Mouse (Mus musculus): ENCODE data around the gene Ntn5. TPM values are rescaled to one million over a fixed set of nuclear protein-coding genes. Genes with fewer than 3 reads are reported as not detected.

Gene Ntn5
- polyA plus RNA-seq, 1 experiment from 2014 or later = 0.18 TPM

GRCm38 (mm10) chr7:45639561-45640027 is 44.2 kb upstream of the Ntn5 start, which contains the start of gene Mamstr:
Mamstr (plus strand) TSS chr7:45639977.
- no peak within 1 kb of the TSS for H3K4me2 ChIP-seq (ENCODE audit: low read length)
- 0 out of 2 replicates have a peak, but pooled peaks cover 4% of the 10 kb centered on the region for H3K36me3 ChIP-seq (ENCODE audit: insufficient read depth, low read length)
- peaks cover 37% of the 10 kb centered on the region for H3K4me1 ChIP-seq (replicated peaks; ENCODE audit: insufficient read depth, low read length)
- no peak for ATAC-seq (replicated peaks; ENCODE audit: low FRiP score, low read depth)
- no peak for DNase-seq (ENCODE audit: low spot score)
- no peaks in the 10 kb centered on the region for H3K9me3 ChIP-seq (replicated peaks; ENCODE audit: low read length)
- H3K27me3 ChIP-seq (ENCODE audit: insufficient read depth, low read length) = no peaks in the 10 kb centered on the region
- peak within 1 kb of the TSS; percentile 8; the same call in 1 of the 2 replicates for H3K27ac ChIP-seq
- no peak for TF ChIP-seq CTCF (IDR thresholded peaks at IDR 0.05; ENCODE audit: low read depth)
- H3K9ac ChIP-seq (ENCODE audit: low read depth, low read length) = no peak within 1 kb of the TSS
- H3K4me3 ChIP-seq (replicated peaks; ENCODE audit: low read depth, low read length) = no peak within 1 kb of the TSS
- 29% methylated on average over 19 of the region's 19 CpGs for WGBS

- ATAC-seq (replicated peaks; ENCODE audit: low FRiP score, low read depth) = no peak
- no peak overlapping the region; the same call in 1 of the 2 replicates for H3K27ac ChIP-seq
- 0 out of 2 replicates have a peak, but pooled peaks cover 4% of the 10 kb centered on the region for H3K36me3 ChIP-seq (ENCODE audit: insufficient read depth, low read length)
- H3K4me3 ChIP-seq (replicated peaks; ENCODE audit: low read depth, low read length) = no peak overlapping the region
- WGBS = 59% methylated on average over 19 of the region's 19 CpGs
- no peak for TF ChIP-seq CTCF (IDR thresholded peaks at IDR 0.05; ENCODE audit: low read depth)
- no peak overlapping the region for H3K9ac ChIP-seq (ENCODE audit: low read depth, low read length)
- no peak for DNase-seq (ENCODE audit: low spot score)
- H3K27me3 ChIP-seq (ENCODE audit: insufficient read depth, low read length) = no peaks in the 10 kb centered on the region
- no peak overlapping the region for H3K4me2 ChIP-seq (ENCODE audit: low read length)
- peaks cover 37% of the 10 kb centered on the region for H3K4me1 ChIP-seq (replicated peaks; ENCODE audit: insufficient read depth, low read length)
- no peaks in the 10 kb centered on the region for H3K9me3 ChIP-seq (replicated peaks; ENCODE audit: low read length)
Observed at GRCm38 (mm10) chr7:45640191-45640957, 43.4 kb upstream of the Ntn5 start.

- Histone ChIP-seq H3K27me3 (ENCODE audit: insufficient read depth, low read length) (no peaks in the 10 kb centered on the region), H3K4me2 (ENCODE audit: low read length) (peak overlapping the region; percentile 67), H3K27ac (no peak overlapping the region), H3K4me1 (replicated peaks; ENCODE audit: insufficient read depth, low read length) (peaks cover 37% of the 10 kb centered on the region), H3K9ac (ENCODE audit: low read depth, low read length) (no peak overlapping the region), H3K4me3 (replicated peaks; ENCODE audit: low read depth, low read length) (0 out of 2 replicates have a peak overlapping the region, but pooled peaks have one; percentile 4), H3K9me3 (replicated peaks; ENCODE audit: low read length) (no peaks in the 10 kb centered on the region), H3K36me3 (ENCODE audit: insufficient read depth, low read length) (0 out of 2 replicates have a peak, but pooled peaks cover 3% of the 10 kb centered on the region)
- no peak for ATAC-seq (replicated peaks; ENCODE audit: low FRiP score, low read depth)
- no peak for TF ChIP-seq CTCF (IDR thresholded peaks at IDR 0.05; ENCODE audit: low read depth)
- peak; percentile 66 for DNase-seq (ENCODE audit: low spot score)
- WGBS = 56% methylated on average over 13 of the region's 17 CpGs
Observed at GRCm38 (mm10) chr7:45641391-45642040, 42.3 kb upstream of the Ntn5 start.

- no peaks in the 10 kb centered on the region for H3K36me3 ChIP-seq (ENCODE audit: insufficient read depth, low read length)
- 0 out of 2 replicates have a peak overlapping the region, but pooled peaks have one; percentile 4 for H3K4me3 ChIP-seq (replicated peaks; ENCODE audit: low read depth, low read length)
- ATAC-seq (replicated peaks; ENCODE audit: low FRiP score, low read depth) (no peak), DNase-seq (ENCODE audit: low spot score) (no peak)
- H3K4me2 ChIP-seq (ENCODE audit: low read length) = peak overlapping the region; percentile 67
- peaks cover 37% of the 10 kb centered on the region for H3K4me1 ChIP-seq (replicated peaks; ENCODE audit: insufficient read depth, low read length)
- no peak overlapping the region for H3K9ac ChIP-seq (ENCODE audit: low read depth, low read length)
- 71% methylated on average over 5 of the region's 5 CpGs for WGBS
- H3K27ac ChIP-seq = peak overlapping the region; percentile 91; the same call in 1 of the 2 replicates
- no peaks in the 10 kb centered on the region for H3K9me3 ChIP-seq (replicated peaks; ENCODE audit: low read length)
- no peak for TF ChIP-seq CTCF (IDR thresholded peaks at IDR 0.05; ENCODE audit: low read depth)
- no peaks in the 10 kb centered on the region for H3K27me3 ChIP-seq (ENCODE audit: insufficient read depth, low read length)
Observed at GRCm38 (mm10) chr7:45642083-45642482, 41.7 kb upstream of the Ntn5 start.

- no peaks in the 10 kb centered on the region for H3K27me3 ChIP-seq (ENCODE audit: insufficient read depth, low read length)
- H3K9me3 ChIP-seq (replicated peaks; ENCODE audit: low read length) = no peaks in the 10 kb centered on the region
- H3K36me3 ChIP-seq (ENCODE audit: insufficient read depth, low read length) = no peaks in the 10 kb centered on the region
- peak overlapping the region; percentile 65 for H3K9ac ChIP-seq (ENCODE audit: low read depth, low read length)
- TF ChIP-seq CTCF (IDR thresholded peaks at IDR 0.05; ENCODE audit: low read depth) = no peak
- no peak for ATAC-seq (replicated peaks; ENCODE audit: low FRiP score, low read depth)
- H3K4me2 ChIP-seq (ENCODE audit: low read length) = peak overlapping the region; percentile 67
- peak overlapping the region; percentile 32 for H3K4me3 ChIP-seq (replicated peaks; ENCODE audit: low read depth, low read length)
- DNase-seq (ENCODE audit: low spot score) = no peak
- H3K4me1 ChIP-seq (replicated peaks; ENCODE audit: insufficient read depth, low read length) = peaks cover 37% of the 10 kb centered on the region
- peak overlapping the region; percentile 91 for H3K27ac ChIP-seq
- 28% methylated on average over 16 of the region's 16 CpGs for WGBS
Observed at GRCm38 (mm10) chr7:45642503-45643255, 41.1 kb upstream of the Ntn5 start.

Data from kidney, postnatal 0 days (tissue).